Mouse (Mus musculus) adrenal gland (tissue): Measurements from ENCODE around the gene Otogl.

Experiments used
- intact Hi-C: fragments of 180-260 bp; cut with DNase I; formaldehyde crosslinking; loops from one replicate; pipeline ENCODE4 v1.15.1; 2025

Otogl gene

GRCm38 (mm10) chr10:107913013-107913412, 1.1 kb upstream of the Otogl start:
- intact Hi-C loops: no loop called here

GRCm38 (mm10) chr10:107906453-107906852, 5.5 kb downstream of the Otogl start:
- intact Hi-C loops: no loop called here

- intact Hi-C loops: no loop called here
Observed at GRCm38 (mm10) chr10:107905274-107906034, 6.5 kb downstream of the Otogl start.

GRCm38 (mm10) chr10:107901958-107902357, 10.0 kb downstream of the Otogl start:
- intact Hi-C loops: no loop called here

GRCm38 (mm10) chr10:107901204-107901879, 10.6 kb downstream of the Otogl start:
- intact Hi-C loops: no loop called here

GRCm38 (mm10) chr10:107899946-107900345, 12.0 kb downstream of the Otogl start:
- intact Hi-C loops: no loop called here

- intact Hi-C loops: no loop called here
Observed at GRCm38 (mm10) chr10:107896158-107896557, 15.8 kb downstream of the Otogl start.

GRCm38 (mm10) chr10:107894663-107895581, 17.0 kb downstream of the Otogl start:
- intact Hi-C loops: no loop called here

- intact Hi-C loops: no loop called here
Observed at GRCm38 (mm10) chr10:107890400-107890799, 21.5 kb downstream of the Otogl start.

- intact Hi-C loops: no loop called here
Observed at GRCm38 (mm10) chr10:107872542-107872941, 39.4 kb downstream of the Otogl start.

- intact Hi-C loops: no loop called here
Observed at GRCm38 (mm10) chr10:107872109-107872508, 39.8 kb downstream of the Otogl start.

GRCm38 (mm10) chr10:107870540-107870939, 41.4 kb downstream of the Otogl start:
- intact Hi-C loops: no loop called here

GRCm38 (mm10) chr10:107868904-107869303, 43.0 kb downstream of the Otogl start:
- intact Hi-C loops: no loop called here

- intact Hi-C loops: no loop called here
Observed at GRCm38 (mm10) chr10:107867414-107867813, 44.5 kb downstream of the Otogl start.

GRCm38 (mm10) chr10:107860235-107860917, 51.6 kb downstream of the Otogl start:
- intact Hi-C loops: no loop called here

- intact Hi-C loops: loop anchor here (5.0 to 10.0 kb wide), 2 partner anchors 63 to 396 kb away; no protein-coding TSS in a partner anchor
Observed at GRCm38 (mm10) chr10:107859220-107859619, 52.7 kb downstream of the Otogl start.

- intact Hi-C loops: loop anchor here (5.0 to 10.0 kb wide), 2 partner anchors 64 to 396 kb away; no protein-coding TSS in a partner anchor
Observed at GRCm38 (mm10) chr10:107858684-107859083, 53.2 kb downstream of the Otogl start.

GRCm38 (mm10) chr10:107844906-107845305, 67.0 kb downstream of the Otogl start:
- intact Hi-C loops: no loop called here

GRCm38 (mm10) chr10:107834452-107835239, 77.3 kb downstream of the Otogl start:
- intact Hi-C loops: no loop called here

- intact Hi-C loops: no loop called here
Observed at GRCm38 (mm10) chr10:107829151-107829550, 82.8 kb downstream of the Otogl start.
